Mouse (Mus musculus) adrenal gland, postnatal 4 days (tissue): Measurements from ENCODE around the gene Trpv1. TPM values are rescaled to one million over a fixed set of nuclear protein-coding genes. Genes with fewer than 3 reads are reported as not detected.

Experiments used
- DNase-seq, 2 experiments: peaks; one replicate each; pipeline ENCODE4 v3.0.0; 2021 to 2022; ENCODE audit warnings: low spot score in 2 of 2, mixed read lengths in 2 of 2
- total RNA-seq, 2 experiments: library from RNA; stranded (reverse); gene quantifications; 2 replicates each; pipeline ENCODE4 v1.2.3; 2021

Trpv1 gene
- total RNA-seq, 2 experiments from 2014 or later: 0.14 to 0.22 TPM

DNA sequence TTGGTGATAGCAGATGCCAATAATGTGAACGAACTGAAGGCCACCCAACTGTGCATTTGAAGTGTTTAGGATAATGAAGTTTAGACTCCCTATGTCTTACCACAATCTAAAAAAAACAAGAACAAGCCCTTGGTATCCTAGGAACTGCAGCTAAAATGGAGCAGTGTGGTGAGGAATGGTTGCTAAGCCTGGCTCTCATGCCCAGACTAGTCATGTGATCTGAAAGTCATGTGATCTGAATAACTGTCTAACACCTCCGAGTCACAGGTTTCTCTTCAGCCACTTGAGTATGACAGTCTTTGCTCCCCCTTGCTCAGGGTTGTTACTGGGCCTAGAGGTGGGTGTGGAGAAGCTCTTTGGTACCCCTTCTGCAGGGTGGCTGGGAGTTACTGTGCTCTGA lies 1.6 kb upstream of the Trpv1 start:
- DNase-seq: no peak

GRCm38 (mm10) chr11:73235990-73236701 lies 2.1 kb downstream of the Trpv1 start:
- DNase-seq: peak in 1 of 2 experiments; percentile 13

DNA sequence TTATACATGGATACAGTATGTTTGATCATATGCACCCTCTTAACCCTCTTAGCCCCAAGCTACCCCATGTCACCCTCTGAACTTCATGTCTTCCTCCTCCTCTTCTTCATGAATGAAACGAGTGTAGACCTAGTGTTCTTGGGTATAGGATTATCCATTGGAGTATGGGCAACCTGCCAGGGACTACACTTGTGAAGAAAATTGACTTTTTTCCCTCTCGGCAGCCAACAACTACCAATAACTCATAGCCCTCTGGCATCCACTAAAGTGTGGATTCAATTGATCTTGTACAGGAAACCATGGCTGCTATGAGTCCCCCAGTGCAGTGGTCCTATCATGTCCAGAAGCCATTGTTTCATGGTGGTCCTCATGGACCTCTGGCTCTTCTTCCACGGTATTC lies 2.6 kb downstream of the Trpv1 start:
- no peak for DNase-seq

GRCm38 (mm10) chr11:73242199-73242598 lies 8.1 kb downstream of the Trpv1 start:
- DNase-seq: no peak

GRCm38 (mm10) chr11:73242777-73243176 lies 8.7 kb downstream of the Trpv1 start:
- no peak for DNase-seq

DNA sequence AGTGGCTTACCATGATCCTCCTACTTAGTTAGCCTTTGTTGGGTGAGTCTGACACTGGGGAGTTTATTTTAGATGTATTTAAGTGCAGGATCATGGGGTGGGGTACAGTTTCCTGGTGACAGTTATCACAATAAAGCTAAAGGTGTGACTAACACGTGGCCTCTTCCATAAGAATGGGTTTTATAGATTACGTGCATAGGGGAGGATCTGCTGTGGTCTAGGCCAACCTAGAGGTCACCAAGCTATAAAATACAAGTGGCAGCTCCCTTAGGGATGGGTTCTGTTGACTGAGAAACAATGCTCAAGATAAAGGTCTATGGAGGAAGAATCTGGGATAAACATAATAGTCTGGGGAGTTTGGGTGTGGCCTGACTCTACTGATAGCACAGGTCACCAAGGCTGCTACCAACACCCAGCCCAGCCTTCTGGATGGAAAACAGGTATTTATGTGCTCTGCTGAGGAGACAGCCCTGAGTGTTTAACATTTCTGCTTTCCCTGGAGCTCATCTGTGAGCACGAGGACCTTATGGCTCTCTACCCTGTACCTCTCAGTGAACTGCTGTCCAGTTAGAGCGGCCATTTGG lies 23.4 kb downstream of the Trpv1 start:
- DNase-seq: no peak

DNA sequence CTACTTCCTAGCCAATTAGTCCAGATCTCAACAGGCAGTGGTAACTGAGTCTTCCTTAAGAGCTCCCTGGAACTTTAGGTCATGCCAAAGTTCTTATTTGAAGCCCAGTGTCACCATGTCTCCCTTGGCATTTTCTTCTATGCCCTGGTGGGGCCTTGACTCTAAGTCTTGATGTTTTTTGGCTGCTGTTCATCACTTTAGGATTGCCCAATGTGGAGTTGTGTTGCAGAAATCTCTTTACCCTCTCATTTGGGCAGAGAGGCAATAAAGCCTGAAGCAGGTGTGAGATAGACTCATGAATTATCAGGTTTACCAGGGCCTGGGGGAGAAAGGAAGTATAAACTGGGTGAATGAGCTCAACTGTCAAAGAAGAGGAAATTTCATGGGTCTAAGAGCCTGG lies 24.6 kb downstream of the Trpv1 start:
- no peak for DNase-seq

DNA sequence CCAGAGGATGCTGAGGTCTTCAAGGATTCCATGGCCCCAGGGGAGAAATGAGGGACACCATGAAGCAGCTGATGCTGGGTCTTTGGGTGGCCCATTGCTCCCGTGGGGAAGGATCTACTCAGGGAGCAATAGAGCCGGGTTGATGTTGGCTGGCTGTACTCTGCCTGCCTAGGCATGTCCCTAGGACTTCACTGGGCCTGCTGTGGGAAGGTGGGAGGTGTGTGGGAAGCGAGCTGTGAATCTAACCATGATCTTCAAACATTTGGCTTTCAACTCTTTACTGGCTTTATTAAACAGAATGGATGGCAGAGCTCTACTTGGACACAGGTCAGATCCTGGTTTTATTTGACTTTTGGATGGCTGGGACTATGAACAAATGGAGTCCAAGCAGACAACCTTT lies 26.4 kb downstream of the Trpv1 start:
- DNase-seq: no peak

- no peak for DNase-seq
These were observed 27.3 kb downstream of the Trpv1 start for GRCm38 (mm10) chr11:73261385-73261784.

- no peak for DNase-seq
These were observed 33.2 kb downstream of the Trpv1 start, which contains the start of gene Trpv3 for GRCm38 (mm10) chr11:73267267-73267666. TSS of gene Trpv3 (plus strand) at chr11:73267388.

DNA sequence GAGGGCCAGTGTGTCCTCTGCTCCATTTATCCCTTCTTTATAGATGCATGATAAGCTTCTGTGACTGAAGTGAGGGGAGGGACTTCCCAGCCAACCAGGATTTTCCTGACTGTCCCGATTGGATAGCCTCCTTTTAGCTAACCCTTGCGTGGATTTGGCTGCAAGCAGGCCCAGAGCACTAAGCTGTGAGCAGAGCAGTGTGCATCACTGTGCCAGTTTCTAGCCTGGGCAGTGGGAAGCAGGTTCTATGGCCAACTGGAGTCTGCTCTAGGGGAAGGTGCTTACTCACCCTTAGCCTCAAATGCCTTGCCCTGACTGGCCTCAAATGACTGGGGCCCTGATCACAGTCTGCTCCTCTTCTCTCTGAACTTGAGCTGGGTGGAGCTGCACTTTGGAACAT lies 40.7 kb downstream of the Trpv1 start:
- DNase-seq: no peak

- DNase-seq: no peak
These were observed 46.6 kb downstream of the Trpv1 start for GRCm38 (mm10) chr11:73280710-73281109.

DNA sequence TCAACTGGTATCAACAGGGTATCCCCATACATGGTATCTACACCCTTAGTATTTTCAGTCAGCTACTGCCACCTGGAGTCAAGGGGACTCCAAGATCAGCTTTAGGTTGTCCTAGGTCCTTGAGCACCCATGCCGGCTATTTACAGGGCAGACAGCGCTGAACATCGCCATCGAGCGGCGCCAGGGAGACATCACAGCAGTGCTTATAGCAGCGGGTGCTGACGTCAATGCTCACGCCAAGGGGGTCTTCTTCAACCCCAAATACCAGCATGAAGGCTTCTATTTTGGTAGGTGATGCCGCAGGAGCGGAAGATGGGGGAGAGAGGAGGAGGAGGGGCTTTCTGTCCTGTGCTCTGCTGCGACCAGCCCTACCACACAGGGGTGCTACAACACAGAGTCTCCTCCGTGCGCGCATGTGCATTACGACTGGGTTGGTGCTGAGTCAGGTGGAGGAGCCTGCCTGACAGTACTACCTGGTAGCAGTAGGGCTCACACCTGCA lies 47.5 kb downstream of the Trpv1 start:
- peak in 1 of 2 experiments; percentile 20 for DNase-seq

DNA sequence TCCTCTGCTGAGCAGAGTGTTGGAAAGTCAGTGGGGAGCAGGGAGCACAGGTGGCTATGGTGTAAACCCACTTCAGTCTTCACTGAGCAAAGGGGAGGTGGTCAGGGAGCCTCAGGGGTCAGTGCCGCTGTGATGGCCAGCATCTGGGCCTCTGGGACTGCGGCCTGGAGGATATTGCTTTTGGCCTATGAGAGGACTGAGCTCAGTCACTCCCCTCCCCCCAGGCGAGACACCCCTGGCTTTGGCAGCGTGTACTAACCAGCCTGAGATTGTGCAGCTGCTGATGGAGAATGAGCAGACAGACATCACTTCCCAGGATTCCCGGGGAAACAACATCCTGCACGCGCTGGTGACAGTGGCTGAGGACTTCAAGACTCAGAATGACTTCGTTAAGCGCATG lies 49.3 kb downstream of the Trpv1 start:
- DNase-seq: no peak

DNA sequence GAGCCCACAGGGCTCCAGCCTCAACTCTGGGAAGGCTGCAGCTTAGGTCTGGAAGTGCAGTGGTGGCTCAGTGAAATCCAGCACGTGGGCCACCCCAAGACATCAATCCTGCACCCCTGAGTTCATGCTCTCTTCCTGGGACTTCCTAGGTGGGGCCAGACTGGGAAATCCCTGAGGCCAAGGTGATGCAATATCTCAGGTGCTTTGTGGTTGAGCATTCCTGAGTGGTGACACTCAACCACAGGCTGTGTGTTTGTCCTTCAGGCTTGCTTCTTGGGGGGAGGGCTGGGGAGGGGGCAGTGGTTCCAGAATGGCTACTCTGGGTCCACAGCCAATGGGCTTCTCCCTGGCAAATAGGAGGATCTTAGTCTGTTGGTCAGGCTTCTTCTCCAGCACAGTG lies 49.8 kb downstream of the Trpv1 start:
- no peak for DNase-seq

GRCm38 (mm10) chr11:73284351-73284750 lies 50.3 kb downstream of the Trpv1 start:
- no peak for DNase-seq

DNA sequence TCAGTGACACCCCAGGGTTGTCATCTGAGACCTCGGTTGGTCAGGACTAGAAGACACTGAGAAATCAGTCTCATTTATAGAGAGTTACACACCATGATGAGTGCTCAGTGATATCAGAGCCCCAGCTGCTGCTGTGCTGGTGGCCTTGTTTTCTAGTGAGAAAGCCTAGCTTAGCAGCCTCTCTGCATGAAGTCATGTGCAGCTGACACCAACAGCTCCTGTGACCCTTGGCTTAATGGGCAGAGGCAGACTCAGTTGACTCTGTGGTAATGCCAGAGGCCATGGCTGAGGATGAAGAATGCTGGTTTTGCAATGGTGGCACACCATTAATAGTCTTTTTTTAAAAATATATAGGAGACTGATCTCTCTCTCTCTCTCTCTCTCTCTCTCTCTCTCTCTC lies 55.5 kb downstream of the Trpv1 start:
- DNase-seq: no peak

- no peak for DNase-seq
These were observed 69.0 kb downstream of the Trpv1 start for GRCm38 (mm10) chr11:73303123-73303522.

Other genes starting within 250 kb of the Trpv1 start
- gene P2rx1, start 235.2 kb upstream of the Trpv1 start, total RNA-seq: 1 to 10 TPM; 1.3 to 3.2 TPM
- 1 to 10 TPM; 2.5 to 2.6 TPM for gene Camkk1, start 215.3 kb upstream of the Trpv1 start, total RNA-seq
- 10 to 100 TPM; 15.2 to 17.2 TPM for gene Ncbp3, start 186.5 kb upstream of the Trpv1 start, total RNA-seq
- gene Itgae, start 143.7 kb upstream of the Trpv1 start, total RNA-seq: under 1 TPM; 0.42 to 0.45 TPM
- 1 to 10 TPM; 4.6 to 5.9 TPM for gene Haspin, start 96.0 kb upstream of the Trpv1 start, total RNA-seq
- 1 to 10 TPM; 1.8 to 2.7 TPM for gene P2rx5, start 73.9 kb upstream of the Trpv1 start, total RNA-seq
- 10 to 100 TPM; 60.5 to 72.1 TPM for gene Emc6, start 57.3 kb upstream of the Trpv1 start, total RNA-seq
- 10 to 100 TPM; 74.0 to 82.4 TPM for gene Tax1bp3, start 57.2 kb upstream of the Trpv1 start, total RNA-seq
- 10 to 100 TPM; 19.1 to 19.4 TPM for gene Ctns, start 35.2 kb upstream of the Trpv1 start, total RNA-seq
- gene Shpk, start 34.8 kb upstream of the Trpv1 start, total RNA-seq: 1 to 10 TPM; 6.8 to 9.0 TPM
- under 1 TPM; 0.08 to 0.17 TPM for gene Trpv3, start 33.1 kb downstream of the Trpv1 start, total RNA-seq
- gene Aspa, start 95.3 kb downstream of the Trpv1 start, total RNA-seq: 10 to 100 TPM in 1 of 2 experiments, 1 to 10 TPM in 1; 7.7 to 12.0 TPM
- not detected for gene Gm49340, start 95.4 kb downstream of the Trpv1 start, total RNA-seq
- under 1 TPM; 0.22 to 0.56 TPM for gene Spata22, start 95.4 kb downstream of the Trpv1 start, total RNA-seq
- gene Olfr20, start 116.5 kb downstream of the Trpv1 start, total RNA-seq: not detected
- not detected for gene Olfr376, start 137.0 kb downstream of the Trpv1 start, total RNA-seq
- not detected for gene Olfr1, start 165.3 kb downstream of the Trpv1 start, total RNA-seq
- not detected for gene Olfr378, start 194.2 kb downstream of the Trpv1 start, total RNA-seq
- gene Olfr380, start 223.2 kb downstream of the Trpv1 start, total RNA-seq: not detected